Mouse (Mus musculus) spleen, postnatal 4 days (tissue): ENCODE measurements around the gene Fggy.

ENCODE experiments used
- DNase-seq, 2 experiments: peaks; one replicate each; pipeline ENCODE4 v3.0.0; 2022; ENCODE audit warnings: low spot score in 2 of 2

Gene Fggy

GRCm38 (mm10) chr4:95860601-95861000, 303.3 kb downstream of the Fggy start:
- no peak for DNase-seq

GRCm38 (mm10) chr4:95861074-95861473, 303.8 kb downstream of the Fggy start:
- DNase-seq, result no peak

DNA sequence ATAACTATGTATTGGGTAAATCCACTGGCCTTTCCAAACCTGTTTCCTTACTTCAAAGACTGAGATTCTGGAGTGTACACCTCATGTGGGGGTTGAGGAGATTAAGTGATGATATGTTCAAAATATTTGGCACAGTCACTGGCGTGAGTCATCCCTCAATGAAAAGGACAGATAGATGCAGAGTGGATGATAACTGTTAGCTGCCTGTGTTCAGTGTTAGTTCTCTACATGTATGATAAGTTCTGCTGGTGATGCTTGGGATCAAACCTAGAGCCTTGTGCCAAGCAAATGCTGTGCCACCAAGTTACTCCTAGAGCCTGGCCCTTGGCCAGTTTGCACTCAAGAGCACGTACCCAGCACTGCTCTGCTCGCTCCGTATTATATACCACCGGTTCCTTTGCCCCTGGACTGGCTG, 304.4 kb downstream of the Fggy start:
- no peak for DNase-seq

DNA sequence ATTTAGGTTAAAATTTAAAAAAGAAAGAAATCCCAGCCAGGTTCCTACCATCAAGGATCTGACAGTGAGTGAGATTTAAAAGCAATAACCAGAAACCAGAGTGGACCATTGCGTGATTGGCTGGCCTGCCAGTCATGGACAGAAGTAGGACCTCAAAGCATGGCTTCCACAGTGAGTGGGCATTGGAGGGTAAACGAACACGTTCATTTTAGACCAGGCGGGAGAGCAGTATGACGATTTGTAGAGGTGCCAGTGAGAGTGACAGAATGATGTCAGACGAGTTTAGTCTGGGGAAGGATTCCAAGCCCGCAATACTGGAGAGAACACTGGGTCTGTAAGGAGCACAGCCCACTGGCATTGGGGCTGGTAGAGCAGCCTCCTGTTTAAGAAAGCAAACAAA, 305.0 kb downstream of the Fggy start:
- no peak for DNase-seq

DNA sequence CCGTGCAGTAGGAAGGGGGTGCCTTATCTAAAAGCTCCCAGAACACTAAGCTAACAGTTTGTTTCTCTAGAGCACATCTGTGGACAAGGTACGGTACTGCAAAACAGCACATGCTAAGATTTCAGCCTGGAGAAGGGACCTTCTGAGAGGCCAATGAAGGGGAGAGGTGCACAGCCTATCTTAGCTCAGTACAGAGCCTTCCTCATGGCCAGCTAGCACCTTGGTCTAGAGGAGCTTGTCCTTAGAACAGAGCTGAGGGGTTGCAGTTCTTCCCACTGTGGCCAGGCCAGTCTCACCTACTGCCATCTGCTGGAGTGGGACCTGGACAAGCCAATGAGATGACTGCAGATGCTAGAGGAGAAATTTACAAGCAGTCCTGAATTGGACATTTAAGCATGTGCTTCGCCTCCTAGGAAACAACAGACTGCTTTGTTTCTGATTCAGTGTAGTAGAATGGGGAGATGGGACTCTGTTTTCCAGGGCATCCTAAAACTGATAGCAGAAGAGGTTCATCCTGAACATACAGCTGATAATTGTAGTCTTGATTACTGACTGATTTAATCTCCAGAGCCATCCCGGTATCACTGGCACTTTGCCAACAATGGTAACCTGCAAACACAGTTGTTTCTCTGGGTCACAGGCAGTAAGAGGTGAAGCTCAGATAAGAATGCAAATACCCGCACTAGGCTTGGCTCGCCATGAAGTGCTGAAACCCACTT, 305.6 kb downstream of the Fggy start:
- no peak for DNase-seq

GRCm38 (mm10) chr4:95863500-95863803, 306.1 kb downstream of the Fggy start:
- no peak for DNase-seq

- DNase-seq, result no peak
These were observed 307.9 kb downstream of the Fggy start for GRCm38 (mm10) chr4:95865251-95865650.

GRCm38 (mm10) chr4:95865882-95866281, 308.6 kb downstream of the Fggy start:
- DNase-seq, result no peak

- no peak for DNase-seq
These were observed 309.8 kb downstream of the Fggy start for GRCm38 (mm10) chr4:95867103-95867502.

GRCm38 (mm10) chr4:95868348-95868747, 311.0 kb downstream of the Fggy start:
- no peak for DNase-seq

GRCm38 (mm10) chr4:95871216-95871881, 314.0 kb downstream of the Fggy start:
- DNase-seq, result no peak

DNA sequence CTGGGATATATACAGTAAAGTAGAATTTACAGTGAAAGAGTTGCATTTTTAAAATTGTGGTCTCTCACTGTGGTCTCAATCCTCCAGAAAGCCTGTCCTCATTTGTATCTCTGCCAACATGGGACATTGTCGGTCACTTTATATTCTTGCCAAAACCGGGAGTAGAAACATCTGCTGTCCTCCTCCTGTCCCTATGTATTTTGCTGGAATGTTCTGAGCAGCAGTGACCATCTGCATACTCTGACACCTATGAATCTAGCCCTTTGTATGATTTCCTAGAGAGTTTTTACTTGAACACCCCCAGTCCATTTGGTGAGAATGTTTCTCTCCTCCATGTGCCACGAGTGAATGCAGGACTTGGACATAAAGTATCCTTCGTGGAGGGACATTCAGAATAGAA, 318.6 kb downstream of the Fggy start:
- no peak for DNase-seq

GRCm38 (mm10) chr4:95877436-95877835, 320.1 kb downstream of the Fggy start:
- DNase-seq, result no peak

DNA sequence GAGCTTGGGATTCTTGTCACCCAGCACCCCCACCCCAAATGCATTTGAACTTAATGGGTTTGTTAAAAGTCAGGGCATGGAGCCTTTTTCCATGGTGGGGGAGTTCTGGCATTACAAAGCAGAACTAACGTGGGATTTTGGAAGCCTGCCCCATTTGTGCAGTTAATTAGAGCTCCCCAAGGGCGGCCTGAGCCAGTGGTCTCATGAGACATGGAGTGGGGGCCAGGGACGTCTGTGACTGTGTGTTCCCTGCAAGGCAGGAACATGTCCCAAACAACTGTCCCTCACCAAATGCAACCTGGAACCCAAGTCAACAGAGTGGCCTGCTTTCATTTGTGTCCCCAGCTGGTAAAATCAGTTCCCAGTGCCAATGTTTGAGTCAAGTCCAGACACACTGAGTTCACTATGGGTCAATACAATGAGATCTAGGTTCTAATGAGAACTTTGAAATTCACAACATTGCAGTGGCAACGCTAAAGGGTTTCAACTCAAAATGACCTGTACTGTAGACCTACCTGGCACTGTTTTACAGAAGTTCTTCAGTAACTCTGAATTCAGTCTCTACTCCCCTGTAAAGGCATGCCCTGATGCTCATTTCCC, 324.5 kb downstream of the Fggy start:
- no peak for DNase-seq

DNA sequence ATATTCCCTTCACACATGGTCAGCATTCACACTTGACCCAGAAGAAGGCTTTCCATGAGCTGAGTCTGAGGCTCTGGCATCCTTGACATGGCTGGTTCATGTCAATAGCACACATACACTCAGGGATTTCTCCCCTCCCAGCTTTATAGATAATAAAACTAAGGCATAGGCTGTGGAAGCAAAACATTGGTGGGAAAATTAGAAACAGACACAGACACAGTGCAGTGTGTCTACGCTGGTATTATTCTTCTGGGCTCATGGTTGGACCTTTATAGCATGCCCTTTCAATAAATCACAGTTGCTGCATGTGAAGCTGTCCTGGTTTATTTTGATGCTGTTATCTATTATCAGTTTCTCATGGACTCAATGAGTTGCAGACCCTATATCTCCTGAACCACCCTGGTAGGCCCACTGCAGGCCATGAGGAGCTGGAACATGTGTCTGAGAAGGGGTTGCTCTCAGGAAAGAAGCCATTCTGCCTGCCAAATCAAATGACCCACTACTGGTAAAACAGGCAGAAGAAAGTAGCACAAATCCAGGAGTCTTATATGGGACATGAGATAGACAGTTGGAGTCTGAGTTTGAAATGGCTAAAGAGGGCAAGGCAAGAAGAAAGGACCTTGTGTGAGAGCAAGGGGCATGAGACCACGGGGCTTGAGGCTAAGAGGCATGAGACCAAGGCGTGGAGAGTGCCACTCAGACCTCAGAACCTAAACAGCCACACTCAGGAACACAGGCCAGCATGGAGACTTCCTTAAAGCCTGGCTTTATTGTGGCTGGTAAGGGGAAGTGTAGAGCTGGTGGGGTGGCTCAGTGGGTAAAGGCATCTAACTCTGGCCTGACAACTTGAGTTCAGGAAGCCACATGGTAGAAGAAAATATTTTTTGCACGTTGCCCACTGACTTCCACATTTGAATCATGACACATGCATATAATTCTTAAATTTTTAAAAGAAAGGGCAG, 327.2 kb downstream of the Fggy start:
- no peak for DNase-seq

- no peak for DNase-seq
These were observed 338.0 kb downstream of the Fggy start for GRCm38 (mm10) chr4:95895199-95895754.

DNA sequence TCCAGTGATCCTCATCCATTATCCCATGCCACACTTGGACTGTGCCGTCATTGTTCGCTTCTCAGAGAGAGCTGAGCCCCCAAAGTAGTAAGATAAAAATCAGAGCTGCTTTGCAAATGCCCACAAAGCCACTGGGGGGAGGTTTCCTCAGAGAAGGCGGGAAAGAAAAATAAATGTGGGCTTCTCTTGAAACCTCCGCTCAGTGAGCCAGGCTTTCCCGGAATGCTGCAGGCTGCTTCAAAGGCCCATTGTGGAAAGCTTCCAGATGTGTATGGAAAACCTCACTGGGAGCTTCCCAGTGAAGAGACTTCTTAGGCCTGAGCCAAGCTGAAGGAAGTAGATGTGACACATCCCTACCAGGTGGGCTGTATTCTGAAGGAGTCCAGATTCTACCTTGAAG, 339.3 kb downstream of the Fggy start:
- no peak for DNase-seq

GRCm38 (mm10) chr4:95897236-95897874, 340.0 kb downstream of the Fggy start:
- no peak for DNase-seq

GRCm38 (mm10) chr4:95898714-95899113, 341.4 kb downstream of the Fggy start:
- DNase-seq, result no peak

DNA sequence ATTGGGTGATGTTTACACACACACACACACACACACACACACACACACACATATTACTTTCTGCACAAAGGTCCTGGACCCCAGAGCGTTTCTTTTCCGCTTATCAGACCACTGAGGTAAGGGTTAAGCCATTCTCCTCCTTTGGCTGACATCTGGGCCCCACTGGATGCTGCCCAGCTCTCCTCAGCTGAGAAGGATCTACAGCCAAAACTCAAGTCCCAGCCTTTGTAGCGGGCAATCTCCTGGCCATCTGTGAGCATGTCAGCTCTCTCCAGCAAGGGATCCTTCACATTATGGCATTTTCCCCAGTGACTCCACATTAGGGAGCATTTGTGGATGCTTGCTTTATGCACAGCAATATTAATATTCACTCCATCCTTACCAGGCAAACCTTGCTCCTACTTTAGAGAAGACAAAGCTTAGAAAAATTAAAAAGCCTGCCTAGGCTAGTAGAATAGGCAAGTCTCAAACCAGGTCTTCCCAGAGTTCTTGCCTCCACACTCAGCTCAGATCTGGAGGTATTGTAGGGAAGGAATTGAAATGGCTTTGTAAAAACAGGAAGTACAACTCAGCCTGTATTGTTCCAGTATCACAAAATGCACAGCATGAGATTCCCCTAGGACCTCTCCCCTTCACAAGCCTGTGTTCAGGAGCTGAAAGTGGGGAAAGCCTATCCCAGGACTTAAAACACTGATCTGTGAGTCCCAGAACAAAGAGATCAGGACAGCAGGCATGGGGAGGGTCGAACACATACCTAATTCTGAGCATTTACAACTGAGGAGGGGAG, 342.8 kb downstream of the Fggy start:
- DNase-seq, result no peak

- DNase-seq, result no peak
These were observed 343.5 kb downstream of the Fggy start for GRCm38 (mm10) chr4:95900815-95901214.
